Mouse (Mus musculus): ENCODE results near the gene Ccdc136. TPM values are rescaled to one million over a fixed set of nuclear protein-coding genes. Genes with fewer than 3 reads are reported as not detected.

Gene Ccdc136
- total and polyA plus RNA-seq, 2 experiments from 2014 or later = 14.3 to 14.9 TPM

- peak overlapping the region; percentile 32; the same call in 1 of the 2 replicates for H3K9ac ChIP-seq (replicated peaks; ENCODE audit: low read depth, low read length)
- H3K27ac ChIP-seq (ENCODE audit: low read depth) = peak overlapping the region; percentile 96
- H3K36me3 ChIP-seq (replicated peaks; ENCODE audit: control insufficient read depth, insufficient read depth, low read length) = no peaks in the 10 kb centered on the region
- no peak overlapping the region for H3K4me3 ChIP-seq (ENCODE audit: low read depth, low read length)
- TF ChIP-seq CTCF (IDR thresholded peaks at IDR 0.05; ENCODE audit: low read depth) (peak; percentile 10; the same call in 1 of the 2 replicates), EP300 (IDR thresholded peaks at IDR 0.05; ENCODE audit: low read depth) (no peak)
- ATAC-seq (ENCODE audit: insufficient read depth, low read depth) (peak; percentile 28; the same call in 1 of the 2 replicates), DNase-seq (ENCODE audit: low spot score) (peak; percentile 77)
- H3K9me3 ChIP-seq (replicated peaks; ENCODE audit: control insufficient read depth, low read length) = no peaks in the 10 kb centered on the region
- 0 out of 2 replicates have a peak overlapping the region, but pooled peaks have one; percentile 4 for H3K4me2 ChIP-seq (ENCODE audit: low read depth, low read length)
- WGBS = 27% methylated on average over 15 of the region's 15 CpGs
- H3K4me1 ChIP-seq (ENCODE audit: control insufficient read depth, insufficient read depth) = peaks cover 21% of the 10 kb centered on the region
- H3K27me3 ChIP-seq (ENCODE audit: control insufficient read depth, insufficient read depth, low read length) = no peaks in the 10 kb centered on the region
Observed at GRCm38 (mm10) chr6:29430681-29431420, 34.7 kb downstream of the Ccdc136 start.

DNA sequence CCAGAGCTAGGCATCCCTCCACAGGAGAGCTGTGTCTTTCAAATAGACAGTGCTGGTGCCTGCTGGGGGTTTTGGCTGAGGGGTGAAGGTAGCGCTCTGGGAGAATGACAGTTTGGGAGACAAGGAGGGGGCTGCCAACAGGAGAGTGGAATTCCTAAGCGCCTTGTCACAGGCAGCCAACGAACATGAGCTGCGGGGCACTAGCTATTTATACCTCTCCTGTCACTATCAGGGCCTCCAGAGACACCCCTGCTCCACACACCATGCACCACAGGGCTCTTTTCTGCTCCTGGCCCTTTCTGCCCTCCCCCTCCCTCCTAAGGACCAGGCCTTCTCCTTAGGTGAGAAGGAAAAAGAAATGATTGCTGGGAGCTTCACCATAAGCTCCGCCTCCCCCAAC lies 35.4 kb downstream of the Ccdc136 start:
- Histone ChIP-seq H3K4me1 (ENCODE audit: control insufficient read depth, insufficient read depth) (peaks cover 27% of the 10 kb centered on the region), H3K9me3 (replicated peaks; ENCODE audit: control insufficient read depth, low read length) (no peaks in the 10 kb centered on the region), H3K36me3 (replicated peaks; ENCODE audit: control insufficient read depth, insufficient read depth, low read length) (no peaks in the 10 kb centered on the region), H3K9ac (replicated peaks; ENCODE audit: low read depth, low read length) (no peak overlapping the region), H3K27me3 (ENCODE audit: control insufficient read depth, insufficient read depth, low read length) (no peaks in the 10 kb centered on the region), H3K4me2 (ENCODE audit: low read depth, low read length) (0 out of 2 replicates have a peak overlapping the region, but pooled peaks have one; percentile 4), H3K27ac (ENCODE audit: low read depth) (peak overlapping the region; percentile 96), H3K4me3 (ENCODE audit: low read depth, low read length) (no peak overlapping the region)
- ATAC-seq (ENCODE audit: insufficient read depth, low read depth) = peak; percentile 68
- peak; percentile 94 for DNase-seq (ENCODE audit: low spot score)
- 24% methylated on average over 5 of the region's 5 CpGs for WGBS
- TF ChIP-seq EP300 (IDR thresholded peaks at IDR 0.05; ENCODE audit: low read depth) (0 out of 2 replicates have a peak, but pooled peaks have one; percentile 1), CTCF (IDR thresholded peaks at IDR 0.05; ENCODE audit: low read depth) (no peak)

DNA sequence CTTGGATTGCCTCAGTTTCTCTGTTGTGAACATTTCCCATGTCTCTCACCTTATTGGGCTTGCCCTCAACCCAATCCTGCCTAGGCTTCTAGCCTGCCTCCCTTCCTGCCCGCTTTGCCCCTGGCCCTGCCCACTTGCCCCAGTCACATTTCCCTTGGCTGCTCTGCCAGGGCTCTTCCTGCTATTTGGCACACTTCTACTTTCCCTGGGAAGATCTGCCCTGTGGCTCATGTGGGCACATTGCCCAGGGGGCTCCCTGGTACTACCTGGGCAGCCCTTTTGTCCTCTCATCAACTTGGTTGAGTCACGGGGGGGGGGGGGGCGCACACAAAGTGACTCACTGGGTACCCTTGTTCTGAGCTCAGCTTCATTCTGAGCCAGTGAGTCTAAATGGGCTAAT lies 36.0 kb downstream of the Ccdc136 start:
- H3K9me3 ChIP-seq (replicated peaks; ENCODE audit: control insufficient read depth, low read length) = no peaks in the 10 kb centered on the region
- H3K27me3 ChIP-seq (ENCODE audit: control insufficient read depth, insufficient read depth, low read length) = no peaks in the 10 kb centered on the region
- H3K9ac ChIP-seq (replicated peaks; ENCODE audit: low read depth, low read length) = no peak overlapping the region
- TF ChIP-seq EP300 (IDR thresholded peaks at IDR 0.05; ENCODE audit: low read depth) (no peak), CTCF (IDR thresholded peaks at IDR 0.05; ENCODE audit: low read depth) (no peak)
- DNase-seq (ENCODE audit: low spot score) (peak; percentile 51), ATAC-seq (ENCODE audit: insufficient read depth, low read depth) (no peak)
- peaks cover 32% of the 10 kb centered on the region for H3K4me1 ChIP-seq (ENCODE audit: control insufficient read depth, insufficient read depth)
- H3K27ac ChIP-seq (ENCODE audit: low read depth) = peak overlapping the region; percentile 96
- 0 out of 2 replicates have a peak, but pooled peaks cover 3% of the 10 kb centered on the region for H3K36me3 ChIP-seq (replicated peaks; ENCODE audit: control insufficient read depth, insufficient read depth, low read length)
- no peak overlapping the region for H3K4me3 ChIP-seq (ENCODE audit: low read depth, low read length)
- H3K4me2 ChIP-seq (ENCODE audit: low read depth, low read length) = no peak overlapping the region
- 24% methylated on average over 3 of the region's 3 CpGs for WGBS

GRCm38 (mm10) chr6:29432676-29433037 lies 36.5 kb downstream of the Ccdc136 start:
- TF ChIP-seq EP300 (IDR thresholded peaks at IDR 0.05; ENCODE audit: low read depth) (no peak), CTCF (IDR thresholded peaks at IDR 0.05; ENCODE audit: low read depth) (no peak)
- ATAC-seq (ENCODE audit: insufficient read depth, low read depth) (no peak), DNase-seq (ENCODE audit: low spot score) (peak; percentile 27)
- Histone ChIP-seq H3K27ac (ENCODE audit: low read depth) (peak overlapping the region; percentile 96), H3K4me1 (ENCODE audit: control insufficient read depth, insufficient read depth) (peaks cover 34% of the 10 kb centered on the region), H3K9ac (replicated peaks; ENCODE audit: low read depth, low read length) (peak overlapping the region; percentile 82), H3K9me3 (replicated peaks; ENCODE audit: control insufficient read depth, low read length) (no peaks in the 10 kb centered on the region), H3K36me3 (replicated peaks; ENCODE audit: control insufficient read depth, insufficient read depth, low read length) (0 out of 2 replicates have a peak, but pooled peaks cover 3% of the 10 kb centered on the region), H3K4me2 (ENCODE audit: low read depth, low read length) (peak overlapping the region; percentile 79), H3K4me3 (ENCODE audit: low read depth, low read length) (peak overlapping the region; percentile 72), H3K27me3 (ENCODE audit: control insufficient read depth, insufficient read depth, low read length) (no peaks in the 10 kb centered on the region)

- Histone ChIP-seq H3K36me3 (replicated peaks; ENCODE audit: control insufficient read depth, insufficient read depth, low read length) (peaks cover 8% of the 10 kb centered on the region; the same call in 1 of the 2 replicates), H3K9me3 (replicated peaks; ENCODE audit: control insufficient read depth, low read length) (no peaks in the 10 kb centered on the region), H3K9ac (replicated peaks; ENCODE audit: low read depth, low read length) (peak within 1 kb of the TSS; percentile 82), H3K27me3 (ENCODE audit: control insufficient read depth, insufficient read depth, low read length) (no peaks in the 10 kb centered on the region), H3K4me1 (ENCODE audit: control insufficient read depth, insufficient read depth) (peaks cover 34% of the 10 kb centered on the region), H3K4me2 (ENCODE audit: low read depth, low read length) (peak within 1 kb of the TSS; percentile 79), H3K27ac (ENCODE audit: low read depth) (peak within 1 kb of the TSS; percentile 96), H3K4me3 (ENCODE audit: low read depth, low read length) (peak within 1 kb of the TSS; percentile 72)
- no peak for TF ChIP-seq CTCF (IDR thresholded peaks at IDR 0.05; ENCODE audit: low read depth)
- DNase-seq (ENCODE audit: low spot score) = peak; percentile 76
- under 1% methylated on average over 61 of the region's 77 CpGs for WGBS
- ATAC-seq (ENCODE audit: insufficient read depth, low read depth) = peak; percentile 39
Observed at GRCm38 (mm10) chr6:29433038-29433803, 37.1 kb downstream of the Ccdc136 start, which contains the start of gene Flnc. Flnc (plus strand) TSS chr6:29433256.
